Mouse (Mus musculus) embryonic facial prominence, embryonic 14.5 days (tissue): ENCODE measurements around the gene Gpr4. TPM values are rescaled to one million over a fixed set of nuclear protein-coding genes. Genes with fewer than 3 reads are reported as not detected.

Source experiments
- ATAC-seq: fragments of 200-750 bp; cut with Nextera tagmentation; 2 replicates; pipeline ENCODE4 v1.8.0; 2017; ENCODE audit warnings: low read depth, moderate number of reproducible peaks, moderate TSS enrichment
- DNase-seq: peaks from one replicate; pipeline ENCODE4 v3.0.0-alpha.2; 2015; ENCODE audit warnings: low spot score
- H3K27ac ChIP-seq: fragments of 300-500 bp; sonication (generic); replicated peaks from 2 replicates; pipeline ENCODE4 v1.5.1; 2014; ENCODE audit warnings: low read depth, mild to moderate bottlenecking, low read length, moderate library complexity
- H3K27me3 ChIP-seq: fragments of 300-500 bp; sonication (generic); replicated peaks from 2 replicates; pipeline ENCODE4 v1.6.1; 2014; ENCODE audit warnings: low read length; ENCODE audit not compliant: control insufficient read depth, insufficient read depth
- H3K36me3 ChIP-seq: fragments of 300-500 bp; sonication (generic); 2 replicates; pipeline ENCODE4 v1.6.1; 2014; ENCODE audit warnings: low read length, mixed read lengths; ENCODE audit not compliant: control insufficient read depth, insufficient read depth
- H3K4me1 ChIP-seq: fragments of 300-500 bp; sonication (generic); 2 replicates; pipeline ENCODE4 v1.6.1; 2014; ENCODE audit warnings: antibody characterized with exemption, low read length; ENCODE audit not compliant: control insufficient read depth, insufficient read depth
- H3K4me2 ChIP-seq: fragments of 300-500 bp; sonication (generic); 2 replicates; pipeline ENCODE4 v1.6.1; 2014; ENCODE audit warnings: low read depth, mild to moderate bottlenecking, low read length, moderate library complexity, mixed read lengths
- H3K4me3 ChIP-seq: fragments of 300-500 bp; sonication (generic); 2 replicates; pipeline ENCODE4 v1.5.1; 2014; ENCODE audit warnings: low read depth, mild to moderate bottlenecking, low read length
- H3K9ac ChIP-seq: fragments of 300-500 bp; sonication (generic); 2 replicates; pipeline ENCODE4 v1.6.1; 2014; ENCODE audit warnings: low read depth, mild to moderate bottlenecking, low read length, moderate library complexity, mixed read lengths
- H3K9me3 ChIP-seq: fragments of 300-500 bp; sonication (generic); 2 replicates; pipeline ENCODE4 v1.6.1; 2016; ENCODE audit warnings: low read length; ENCODE audit not compliant: control insufficient read depth
- WGBS: fragments of 180-500 bp; shearing (Covaris S2); extraction: QIAGEN DNeasy Blood & Tissue Kit; methylation state at CpG from one replicate; pipeline ENCODE4 v1.1.7; 2014; 5-methylcytosine and 5-hydroxymethylcytosine counted together
- polyA plus RNA-seq: library from polyadenylated mRNA; unstranded; fragments of >200 nt; fragmentation: Nextera tagmentation; extraction: Ambion mirVana; gene quantifications from 2 replicates; pipeline ENCODE4 v1.2.1, GENCODE M21; 2014

Gene Gpr4
- polyA plus RNA-seq, 1 experiment from 2014 or later: 1.7 TPM

- H3K27me3 ChIP-seq: no peaks in the 10 kb centered on the region
These were observed 35.2 kb downstream of the Gpr4 start for GRCm38 (mm10) chr7:19247511-19247910.

DNA sequence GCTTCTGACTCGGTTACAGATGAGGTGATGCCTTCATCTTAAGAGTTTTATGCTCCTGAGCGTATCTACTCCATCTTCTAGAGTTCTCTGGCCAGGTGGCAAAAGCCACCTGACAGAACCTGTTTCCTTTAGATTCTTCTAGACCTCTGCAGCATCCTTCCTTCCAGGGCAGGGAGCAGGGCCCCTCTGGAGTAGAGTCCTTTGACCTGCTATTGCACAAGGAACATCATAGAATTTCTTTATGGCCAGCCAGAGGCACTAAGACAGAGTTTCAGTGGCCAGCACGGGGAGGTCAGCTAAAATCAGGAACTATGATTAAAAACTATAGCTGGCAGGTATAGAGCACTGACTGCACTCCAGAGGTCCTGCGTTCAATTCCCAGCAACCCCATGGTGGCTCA lies 39.7 kb downstream of the Gpr4 start:
- H3K36me3 ChIP-seq: peaks cover 16% of the 10 kb centered on the region
- DNase-seq (no peak), ATAC-seq (no peak)
- H3K9ac ChIP-seq: no peak overlapping the region
- no peak overlapping the region for H3K27ac ChIP-seq
- H3K4me2 ChIP-seq: no peak overlapping the region
- H3K27me3 ChIP-seq: no peaks in the 10 kb centered on the region
- H3K4me1 ChIP-seq: no peaks in the 10 kb centered on the region
- whole genome bisulfite sequencing: 83% methylated on average over 4 of the region's 4 CpGs
- no peak overlapping the region for H3K4me3 ChIP-seq
- no peaks in the 10 kb centered on the region for H3K9me3 ChIP-seq

More at GRCm38 (mm10) chr7:19247511-19247910, 35.2 kb downstream of the Gpr4 start:
- ATAC-seq (no peak), DNase-seq (no peak)
- H3K4me1 ChIP-seq: no peaks in the 10 kb centered on the region
- no peaks in the 10 kb centered on the region for H3K9me3 ChIP-seq
- no peak overlapping the region for H3K4me2 ChIP-seq
- WGBS: 98% methylated on average over 2 of the region's 2 CpGs
- H3K9ac ChIP-seq: no peak overlapping the region
- H3K36me3 ChIP-seq: peaks cover 17% of the 10 kb centered on the region; the same call in 1 of the 2 replicates
- H3K27ac ChIP-seq: no peak overlapping the region
- no peak overlapping the region for H3K4me3 ChIP-seq

GRCm38 (mm10) chr7:19253437-19253836 lies 41.1 kb downstream of the Gpr4 start:
- no peak for DNase-seq
- WGBS: 55% methylated on average over 5 of the region's 5 CpGs

DNA sequence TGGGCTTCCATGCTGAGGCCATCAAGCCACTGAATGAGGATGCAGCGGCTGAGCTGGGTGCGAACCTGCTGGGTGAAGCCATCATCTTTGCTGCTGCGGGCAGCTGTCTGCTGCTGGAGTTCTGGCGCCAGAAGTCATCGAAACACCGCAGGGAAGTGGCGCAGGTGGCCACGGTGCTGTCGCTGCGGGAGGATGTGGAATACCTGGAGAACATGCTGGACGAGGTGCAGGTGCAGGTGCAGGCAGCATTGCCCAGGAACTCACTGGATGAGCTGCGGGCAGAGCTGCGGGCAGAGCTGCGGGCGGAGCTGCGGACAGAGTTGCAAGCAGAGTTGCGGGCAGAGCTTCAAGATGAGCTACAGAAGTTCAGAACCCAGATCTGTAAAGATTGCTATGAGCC lies 43.1 kb downstream of the Gpr4 start:
- no peak overlapping the region for H3K4me2 ChIP-seq
- H3K27me3 ChIP-seq: no peaks in the 10 kb centered on the region
- DNase-seq (no peak), ATAC-seq (no peak)
- peaks cover 49% of the 10 kb centered on the region for H3K36me3 ChIP-seq
- H3K4me3 ChIP-seq: no peak overlapping the region
- WGBS: 88% methylated on average over 15 of the region's 17 CpGs
- no peak overlapping the region for H3K9ac ChIP-seq
- no peaks in the 10 kb centered on the region for H3K9me3 ChIP-seq
- no peak overlapping the region for H3K27ac ChIP-seq
- H3K4me1 ChIP-seq: no peaks in the 10 kb centered on the region

More at GRCm38 (mm10) chr7:19253437-19253836, 41.1 kb downstream of the Gpr4 start:
- Histone ChIP-seq H3K9ac (no peak overlapping the region), H3K4me2 (no peak overlapping the region), H3K36me3 (peaks cover 30% of the 10 kb centered on the region), H3K9me3 (no peaks in the 10 kb centered on the region), H3K27me3 (no peaks in the 10 kb centered on the region), H3K4me3 (no peak overlapping the region), H3K27ac (no peak overlapping the region), H3K4me1 (no peaks in the 10 kb centered on the region)
- no peak for ATAC-seq

DNA sequence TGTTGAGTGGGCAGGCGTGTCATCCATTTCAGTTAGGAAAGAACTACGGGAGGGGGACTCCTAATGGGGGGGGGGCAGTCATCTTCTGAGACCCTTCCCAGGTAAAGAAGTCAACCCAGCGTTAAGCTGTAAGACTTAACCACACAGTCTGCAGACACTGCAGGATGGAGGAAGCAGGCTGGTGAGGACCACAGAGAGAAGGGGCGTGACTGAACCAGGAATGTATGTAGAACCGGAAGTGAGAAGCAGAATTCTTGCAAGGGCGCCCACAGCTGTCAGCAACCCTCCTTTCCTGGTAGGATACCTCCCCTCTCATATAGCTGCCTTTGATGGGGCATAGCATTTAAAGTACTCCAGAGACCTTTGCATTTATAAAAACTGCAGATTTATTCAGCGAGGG lies 44.2 kb downstream of the Gpr4 start:
- WGBS: 74% methylated on average over 7 of the region's 7 CpGs
- Histone ChIP-seq H3K9ac (no peak overlapping the region), H3K27me3 (no peaks in the 10 kb centered on the region)

DNA sequence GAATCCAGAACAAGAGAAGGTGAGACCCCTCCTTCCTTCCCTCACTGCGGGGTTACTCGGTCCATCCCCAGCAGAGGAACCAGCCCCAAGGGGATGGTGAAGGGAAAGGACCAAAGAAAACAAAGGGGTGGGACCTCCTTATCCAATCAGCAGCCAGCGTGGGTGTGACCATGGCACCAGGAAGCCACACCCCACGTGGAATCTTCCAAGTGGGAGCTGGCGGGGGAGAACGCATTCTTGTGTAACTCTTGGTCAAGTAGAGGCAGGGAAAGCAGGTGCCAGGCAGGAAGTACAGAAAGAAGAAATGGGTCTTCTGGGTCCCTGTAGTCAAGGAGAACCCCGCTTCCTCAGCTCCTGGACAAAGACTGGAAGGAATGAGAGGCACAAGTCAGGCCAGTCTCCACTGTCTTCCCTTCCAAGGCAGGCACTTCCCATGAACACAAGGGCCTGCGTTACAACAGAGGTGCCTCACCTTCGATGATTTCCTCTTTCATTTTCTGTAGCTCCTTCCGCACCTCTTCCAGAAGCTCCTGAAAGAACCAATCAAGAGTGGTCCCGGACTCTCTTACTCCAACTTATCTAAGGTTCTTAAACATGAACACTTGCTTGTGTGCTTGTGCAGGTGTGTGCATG lies 45.2 kb downstream of the Gpr4 start:
- no peak overlapping the region for H3K9ac ChIP-seq
- peak; percentile 91 for DNase-seq
- H3K27ac ChIP-seq: no peak overlapping the region
- H3K27me3 ChIP-seq: no peaks in the 10 kb centered on the region
- no peak overlapping the region for H3K4me3 ChIP-seq
- ATAC-seq: peak; percentile 78
- no peaks in the 10 kb centered on the region for H3K4me1 ChIP-seq
- no peak overlapping the region for H3K4me2 ChIP-seq
- no peaks in the 10 kb centered on the region for H3K9me3 ChIP-seq
- 35% methylated on average over 11 of the region's 11 CpGs for WGBS
- peaks cover 70% of the 10 kb centered on the region for H3K36me3 ChIP-seq

More for the DNA sequence above, 44.2 kb downstream of the Gpr4 start:
- no peaks in the 10 kb centered on the region for H3K9me3 ChIP-seq
- H3K4me1 ChIP-seq: no peaks in the 10 kb centered on the region
- DNase-seq (peak; percentile 35), ATAC-seq (no peak)
- no peak overlapping the region for H3K4me2 ChIP-seq
- no peak overlapping the region for H3K27ac ChIP-seq
- peaks cover 61% of the 10 kb centered on the region for H3K36me3 ChIP-seq
- H3K4me3 ChIP-seq: no peak overlapping the region

GRCm38 (mm10) chr7:19258336-19258735 lies 46.0 kb downstream of the Gpr4 start:
- H3K4me3 ChIP-seq: no peak overlapping the region
- WGBS: 74% methylated on average over 2 of the region's 3 CpGs
- ATAC-seq (no peak), DNase-seq (no peak)
- H3K27me3 ChIP-seq: no peaks in the 10 kb centered on the region
- no peaks in the 10 kb centered on the region for H3K9me3 ChIP-seq
- H3K36me3 ChIP-seq: peaks cover 78% of the 10 kb centered on the region
- no peak overlapping the region for H3K4me2 ChIP-seq
- no peak overlapping the region for H3K9ac ChIP-seq
- no peak overlapping the region for H3K27ac ChIP-seq
- H3K4me1 ChIP-seq: no peaks in the 10 kb centered on the region

- no peak overlapping the region for H3K4me3 ChIP-seq
- 85% methylated on average over 7 of the region's 7 CpGs for WGBS
- no peaks in the 10 kb centered on the region for H3K27me3 ChIP-seq
- H3K27ac ChIP-seq: no peak overlapping the region
- peaks cover 63% of the 10 kb centered on the region for H3K36me3 ChIP-seq
- H3K4me1 ChIP-seq: peaks cover 13% of the 10 kb centered on the region; the same call in 1 of the 2 replicates
- H3K4me2 ChIP-seq: no peak overlapping the region
- H3K9me3 ChIP-seq: no peaks in the 10 kb centered on the region
- DNase-seq (no peak), ATAC-seq (no peak)
- H3K9ac ChIP-seq: no peak overlapping the region
These were observed 52.8 kb downstream of the Gpr4 start for GRCm38 (mm10) chr7:19265147-19265546.
